In genomic region chr17:74180889-74181288, GRCm38 (mm10) we compare ENCODE assay signal across 27 mouse cellular contexts.
DNase-seq lines count a peak whose midpoint lies in the region; ATAC-seq lines count a peak whose summit lies in the region.
"Had no signal": no experiment of that assay in that cellular context is flagged by ENCODE, and none has a peak within 500 bp of the region (broad histone marks: within the 10 kb centered on the region; RNA-seq: fewer than 3 reads in every experiment).

No protein-coding gene starts in this region.

- ATAC-seq in megakaryocyte progenitor cell, adult 5-6 weeks (replicated peaks; ENCODE audit: poor library complexity) = 0 out of 2 replicates have a peak, but pooled peaks have one; percentile 28
- no peak for ATAC-seq in forebrain, embryonic 14.5 days
- ATAC-seq: forebrain, embryonic 16.5 days; intestine, postnatal 0 days; Patski had no signal

- no peak overlapping the region for H3K4me2 ChIP-seq in forebrain, embryonic 14.5 days (ENCODE audit: low read length)
- H3K4me2 ChIP-seq: embryonic facial prominence, embryonic 12.5 days; embryonic facial prominence, embryonic 15.5 days; forebrain, embryonic 12.5 days; heart, embryonic 11.5 days; hindbrain, embryonic 12.5 days; hindbrain, embryonic 15.5 days had no signal

- no peak overlapping the region for H3K4me3 ChIP-seq in forebrain, embryonic 14.5 days (ENCODE audit: low read depth, low read length)
- H3K4me3 ChIP-seq: embryonic facial prominence, embryonic 12.5 days; embryonic facial prominence, embryonic 15.5 days; forebrain, embryonic 12.5 days; gastrocnemius, adult 2 months; hindbrain, embryonic 12.5 days; hindbrain, embryonic 15.5 days had no signal

- H3K36me3 ChIP-seq in forebrain, embryonic 14.5 days (ENCODE audit: control insufficient read depth, insufficient read depth, low read length) = no peaks in the 10 kb centered on the region
- H3K36me3 ChIP-seq: embryonic facial prominence, embryonic 12.5 days; embryonic facial prominence, embryonic 15.5 days; forebrain, embryonic 12.5 days; hindbrain, embryonic 12.5 days; hindbrain, embryonic 15.5 days had no signal

- H3K27me3 ChIP-seq in forebrain, embryonic 14.5 days (replicated peaks; ENCODE audit: control insufficient read depth, insufficient read depth, low read length) = no peaks in the 10 kb centered on the region
- H3K27me3 ChIP-seq: CH12.LX; embryonic facial prominence, embryonic 12.5 days; embryonic facial prominence, embryonic 15.5 days; forebrain, embryonic 12.5 days; hindbrain, embryonic 12.5 days; hindbrain, embryonic 15.5 days; Patski had no signal

- no peaks in the 10 kb centered on the region for H3K9me3 ChIP-seq in forebrain, embryonic 14.5 days (replicated peaks; ENCODE audit: control insufficient read depth, low read length)
- H3K9me3 ChIP-seq: embryonic facial prominence, embryonic 12.5 days; embryonic facial prominence, embryonic 15.5 days; forebrain, embryonic 12.5 days; G1E; hindbrain, embryonic 12.5 days; hindbrain, embryonic 15.5 days had no signal

- H3K9ac ChIP-seq in forebrain, embryonic 14.5 days (ENCODE audit: low read length) = no peak overlapping the region
- H3K9ac ChIP-seq: embryonic facial prominence, embryonic 12.5 days; embryonic facial prominence, embryonic 15.5 days; forebrain, embryonic 12.5 days; hindbrain, embryonic 12.5 days; hindbrain, embryonic 15.5 days had no signal

- peak; percentile 70 for DNase-seq in adrenal gland, adult 2 months
- DNase-seq in adrenal gland, postnatal 25 days = no peak
- DNase-seq in adrenal gland, postnatal 36 days = peak; percentile 26 to 42
- DNase-seq in adrenal gland, postnatal 4 days (ENCODE audit: low spot score in 2 of 2) = no peak
- peak; percentile 25 for DNase-seq in fat pad, adult 2 months (ENCODE audit: extremely low read depth, low read depth, low spot score)
- no peak for DNase-seq in kidney, adult 18-20 months
- no peak for DNase-seq in forebrain, embryonic 14.5 days (ENCODE audit: low spot score)
- DNase-seq: B cell, adult 2 months; cerebellum, adult 18-20 months; cerebellum, adult 9-11 months; cerebellum, postnatal 25 days; gastrocnemius, adult 2 months; gastrocnemius, postnatal 25 days; heart, adult 11 months; kidney, adult 8-10 months had no signal

- H3K27ac ChIP-seq in forebrain, embryonic 14.5 days (ENCODE audit: low read depth, low read length) = no peak overlapping the region
- H3K27ac ChIP-seq: embryonic facial prominence, embryonic 12.5 days; embryonic facial prominence, embryonic 15.5 days; forebrain, embryonic 12.5 days; gastrocnemius, adult 2 months; hindbrain, embryonic 12.5 days; hindbrain, embryonic 15.5 days had no signal

- no peaks in the 10 kb centered on the region for H3K4me1 ChIP-seq in forebrain, embryonic 14.5 days (ENCODE audit: control insufficient read depth, insufficient read depth, low read length)
- H3K4me1 ChIP-seq: embryonic facial prominence, embryonic 12.5 days; embryonic facial prominence, embryonic 15.5 days; forebrain, embryonic 12.5 days; hindbrain, embryonic 12.5 days; hindbrain, embryonic 15.5 days had no signal

Comparison
In these comparisons a context has a peak if more than half of its experiments do, and no peak if none do; other contexts are left out.
1. DNase-seq: peak in adrenal gland, adult 2 months (single experiment), adrenal gland, postnatal 36 days (2 of 2) and fat pad, adult 2 months (single experiment); none in adrenal gland, postnatal 25 days (single experiment), adrenal gland, postnatal 4 days (0 of 2), kidney, adult 18-20 months (single experiment) and forebrain, embryonic 14.5 days (single experiment).